Mouse (Mus musculus) layer of hippocampus, adult 2 months (tissue): ENCODE measurements at regions not wholly inside any gene's neighbourhood (a gene's known extent, or its start where the extent isn't known, plus 50 kb on each side); places are given as distances from the start of the nearest gene placed in this dataset.
"Not testable (repeated sequence)": the region's sequence is repeated elsewhere in the genome, so short reads cannot be mapped to it uniquely, and the experiment has no call there.

Source experiments
- DNase-seq, 2 experiments: peaks; one replicate each; pipeline ENCODE4 v3.0.0; 2022; ENCODE audit warnings: low spot score in 2 of 2
- H3K27ac ChIP-seq: fragments of 200-600 bp; 2 replicates; pipeline ENCODE4 v1.8.1; 2022
- H3K4me3 ChIP-seq: fragments of 200-600 bp; 2 replicates; pipeline ENCODE4 v1.8.1; 2022; ENCODE audit warnings: mild to moderate bottlenecking
- CTCF ChIP-seq: fragments of 200-600 bp; conservative IDR thresholded peaks from 2 replicates; pipeline ENCODE4 v1.8.1; 2022; ENCODE audit warnings: antibody characterized with exemption, mild to moderate bottlenecking, moderate library complexity

DNA sequence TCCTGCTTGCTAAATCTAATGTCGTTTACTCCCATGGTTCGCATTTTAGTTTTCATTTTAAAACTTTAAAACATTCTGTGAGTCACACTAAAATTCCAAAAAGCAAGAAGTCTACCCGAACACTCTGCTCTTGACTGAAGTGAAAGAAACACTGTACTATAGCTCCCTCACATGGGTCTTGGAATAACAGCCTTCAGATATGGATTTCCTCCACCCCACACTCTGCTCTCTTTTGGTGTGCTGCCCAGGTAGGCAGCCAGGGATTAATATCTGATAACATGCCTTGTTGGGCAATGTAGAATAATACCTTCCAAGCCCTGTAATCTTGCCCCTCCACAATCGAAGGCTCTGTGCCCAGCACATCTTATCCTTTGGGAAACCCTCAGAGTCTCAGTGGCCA is 104.0 kb downstream of the Rps12 start:
- peak; percentile 46 for TF ChIP-seq CTCF
- no peak overlapping the region for H3K4me3 ChIP-seq
- DNase-seq: no peak
- H3K27ac ChIP-seq: no peak overlapping the region

DNA sequence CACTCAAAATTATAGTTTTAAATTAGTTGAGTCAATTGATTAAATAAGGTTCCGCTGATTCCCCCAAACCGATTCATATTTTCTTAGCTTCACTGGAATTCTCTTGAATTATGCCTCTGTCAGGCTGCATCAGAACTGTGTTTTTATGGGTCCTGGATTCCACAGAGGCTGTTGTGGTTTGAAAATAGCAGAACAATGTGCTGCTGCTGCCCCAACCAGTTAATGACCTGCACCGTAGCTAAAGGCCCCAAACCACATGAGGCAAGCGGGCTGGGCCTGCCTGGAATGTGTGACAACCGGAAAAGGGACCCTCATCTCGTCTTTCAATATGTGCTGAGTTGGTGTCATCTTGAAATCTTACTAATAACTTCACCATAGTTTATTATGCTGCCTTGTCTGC is 111.2 kb downstream of the Rps12 start:
- Histone ChIP-seq H3K27ac (no peak overlapping the region), H3K4me3 (no peak overlapping the region)
- no peak for DNase-seq
- TF ChIP-seq CTCF: no peak

GRCm38 (mm10) chr10:23674633-23675515 is 112.2 kb downstream of the Rps12 start:
- peak; percentile 14 to 24 for DNase-seq
- no peak for TF ChIP-seq CTCF
- no peak overlapping the region for H3K27ac ChIP-seq
- H3K4me3 ChIP-seq: no peak overlapping the region

DNA sequence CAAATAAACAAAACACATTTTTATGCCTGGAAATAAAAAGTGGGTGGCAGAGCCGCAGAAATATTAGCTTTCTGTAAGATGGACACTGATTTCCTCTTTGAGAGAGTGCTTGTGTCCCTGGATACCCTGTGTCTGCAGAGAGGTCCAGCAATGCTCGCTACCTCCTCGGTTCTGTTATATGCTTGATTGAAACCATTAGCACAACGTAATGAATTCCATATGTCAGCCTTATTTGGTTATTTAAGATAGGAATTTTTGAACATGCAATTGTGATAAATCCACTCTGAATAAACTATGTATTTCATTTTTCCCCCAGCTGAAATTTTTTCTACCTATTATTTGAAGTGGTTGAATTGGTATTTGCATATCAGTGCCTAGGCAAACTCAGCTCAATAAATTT is 114.8 kb downstream of the Rps12 start:
- Histone ChIP-seq H3K27ac (no peak overlapping the region), H3K4me3 (no peak overlapping the region)
- no peak for DNase-seq
- TF ChIP-seq CTCF: no peak

- peak; percentile 77 for TF ChIP-seq CTCF
- Histone ChIP-seq H3K27ac (no peak overlapping the region), H3K4me3 (no peak overlapping the region)
- DNase-seq: peak in 1 of 2 experiments; percentile 21
Observed at GRCm38 (mm10) chr10:23671494-23671893, 115.6 kb downstream of the Rps12 start.

DNA sequence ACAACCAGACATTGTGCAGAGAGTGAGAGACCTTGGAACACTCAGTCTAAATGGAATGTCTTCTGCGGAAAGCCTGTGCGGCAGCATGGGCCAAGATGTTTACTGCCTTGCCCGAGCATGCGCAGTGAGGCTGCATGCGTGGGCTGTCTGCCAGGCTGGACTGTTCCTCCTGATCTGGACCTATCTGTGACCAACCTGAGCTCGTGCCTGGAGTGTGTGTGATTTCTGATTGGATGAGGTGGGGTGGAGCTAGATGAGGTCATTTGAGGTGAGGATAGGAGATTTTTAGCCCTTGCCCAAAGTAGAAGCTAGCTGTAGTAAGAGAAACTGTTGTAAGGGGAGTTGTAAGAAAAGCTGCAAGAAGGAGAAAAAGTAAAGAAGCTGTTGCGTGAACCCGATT is 121.2 kb downstream of the Rps12 start:
- H3K27ac ChIP-seq, DNase-seq, H3K4me3 ChIP-seq: not testable (repeated sequence)

DNA sequence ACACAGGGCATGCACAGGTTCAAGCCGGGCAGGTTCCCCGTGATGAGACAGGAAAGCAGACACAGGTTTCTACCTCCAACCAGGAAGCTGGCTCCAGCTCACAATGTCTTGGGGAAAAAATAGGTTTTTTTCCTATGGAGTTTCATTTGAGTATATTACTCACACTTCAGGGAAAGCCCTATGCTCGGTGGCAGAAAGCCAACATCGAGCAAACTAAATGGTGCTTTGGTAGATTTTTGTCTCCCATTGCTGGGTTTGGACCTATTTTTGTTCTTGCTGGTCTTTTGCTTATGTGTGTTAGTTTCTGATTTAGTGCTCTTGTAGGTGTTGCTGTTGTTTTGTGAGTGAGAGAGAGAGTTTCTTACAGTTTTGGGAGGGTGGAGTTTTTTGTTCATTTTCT is 160.9 kb downstream of the Rps12 start:
- no peak overlapping the region for H3K4me3 ChIP-seq
- no peak for DNase-seq
- no peak overlapping the region for H3K27ac ChIP-seq
- no peak for TF ChIP-seq CTCF

GRCm38 (mm10) chr10:23612030-23612429 is 175.0 kb downstream of the Rps12 start:
- DNase-seq: no peak
- no peak overlapping the region for H3K27ac ChIP-seq
- TF ChIP-seq CTCF: no peak
- no peak overlapping the region for H3K4me3 ChIP-seq

GRCm38 (mm10) chr10:23611183-23611582 is 175.9 kb downstream of the Rps12 start:
- DNase-seq: peak; percentile 48 to 72
- Histone ChIP-seq H3K27ac (no peak overlapping the region), H3K4me3 (no peak overlapping the region)
- peak; percentile 90 for TF ChIP-seq CTCF

DNA sequence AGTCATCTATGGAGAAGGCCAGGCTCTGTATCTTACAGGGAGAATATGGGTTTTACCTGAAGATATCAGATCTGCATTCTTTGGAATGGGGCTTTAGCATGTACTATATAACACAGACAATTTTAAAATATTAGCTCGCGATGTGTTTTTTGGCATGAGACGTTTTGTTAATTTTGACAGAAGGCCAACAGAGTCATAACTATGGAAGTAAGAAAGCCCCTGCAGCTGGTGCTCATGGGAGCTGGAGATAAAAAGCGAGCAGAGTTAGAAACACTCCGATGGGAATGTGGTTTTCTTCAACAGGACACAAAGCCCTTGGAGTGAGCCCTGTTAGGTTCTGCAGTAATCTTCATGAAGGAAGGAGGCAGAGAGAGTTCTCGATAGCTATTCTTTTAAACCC is 176.6 kb downstream of the Rps12 start:
- no peak for DNase-seq
- TF ChIP-seq CTCF: no peak
- no peak overlapping the region for H3K27ac ChIP-seq
- no peak overlapping the region for H3K4me3 ChIP-seq

DNA sequence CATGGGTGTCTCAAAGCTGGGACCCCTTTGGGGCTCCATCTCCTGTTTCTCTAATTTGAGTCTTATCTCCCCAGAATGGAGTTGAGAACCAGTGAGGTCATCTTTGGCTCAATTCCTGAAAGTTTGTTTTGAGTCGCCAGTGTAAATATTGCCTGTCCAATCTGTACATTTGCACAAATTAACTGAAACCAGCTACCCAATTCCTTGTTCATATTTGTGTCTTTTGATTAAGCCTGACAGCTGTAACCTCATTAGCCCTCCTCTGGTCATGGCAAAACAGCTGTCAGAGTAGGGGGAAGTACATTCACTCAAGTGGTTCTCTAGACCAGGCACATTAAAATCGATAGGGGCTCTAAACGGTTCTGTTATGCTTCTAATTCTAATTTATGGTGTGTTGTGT is 177.0 kb downstream of the Rps12 start:
- DNase-seq: no peak
- peak overlapping the region; percentile 49; the same call in 1 of the 2 replicates for H3K4me3 ChIP-seq
- no peak overlapping the region for H3K27ac ChIP-seq
- no peak for TF ChIP-seq CTCF

DNA sequence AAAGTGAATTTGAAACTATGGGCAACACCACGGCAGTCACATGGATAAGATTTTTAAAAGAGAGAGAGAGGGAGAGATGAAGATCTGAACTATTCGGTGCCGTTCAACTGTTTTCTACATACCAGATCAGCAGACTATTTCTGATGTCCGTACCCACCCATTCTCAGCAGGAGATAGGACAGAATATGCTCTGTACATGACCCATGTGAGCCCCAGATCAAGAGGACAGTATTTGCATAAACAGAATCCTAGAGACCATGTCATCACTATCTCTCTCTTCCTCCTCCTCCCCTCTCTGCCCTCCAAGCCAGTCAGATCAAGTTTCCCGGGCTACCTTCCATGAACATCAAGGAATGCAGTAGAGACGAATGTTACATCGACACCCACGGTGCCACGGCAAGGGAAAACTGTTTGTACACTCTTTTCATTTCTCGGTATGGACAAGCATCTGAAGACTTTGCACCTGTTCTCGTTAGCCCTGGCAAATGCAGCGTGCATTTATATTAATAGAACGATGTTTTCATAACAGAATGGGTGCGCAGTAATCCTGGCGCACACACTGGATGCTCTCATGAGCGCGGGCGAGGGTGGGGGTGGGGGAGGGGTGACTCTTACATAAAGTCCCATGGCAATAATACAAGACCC is 177.7 kb downstream of the Rps12 start:
- peak overlapping the region; percentile 49 for H3K4me3 ChIP-seq
- DNase-seq: peak in 1 of 2 experiments; percentile 7

DNA sequence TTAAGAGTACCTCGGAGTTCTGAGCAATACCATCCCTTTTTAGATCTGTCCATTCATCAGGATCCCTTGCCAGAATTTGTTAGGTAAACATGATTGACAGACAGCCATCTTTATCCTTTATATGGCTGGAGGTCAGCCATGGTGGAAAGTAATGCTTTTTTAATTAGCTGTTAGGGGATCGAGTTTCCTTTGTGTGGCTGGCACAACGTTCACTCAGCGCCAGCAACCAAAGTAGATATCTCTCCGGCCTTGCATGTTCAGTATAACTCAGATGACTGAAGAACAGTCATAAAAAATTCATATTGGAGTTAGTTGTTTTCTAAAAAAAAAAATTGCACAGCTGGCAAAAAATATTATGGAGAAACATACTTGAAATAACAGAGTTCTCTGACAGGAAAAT is 186.4 kb downstream of the Rps12 start:
- DNase-seq: no peak
- TF ChIP-seq CTCF: no peak
- Histone ChIP-seq H3K4me3 (no peak overlapping the region), H3K27ac (no peak overlapping the region)

More for the DNA sequence above, 177.7 kb downstream of the Rps12 start:
- peak overlapping the region; percentile 37; the same call in 1 of the 2 replicates for H3K27ac ChIP-seq
- TF ChIP-seq CTCF: no peak

- TF ChIP-seq CTCF: no peak
- H3K4me3 ChIP-seq: no peak overlapping the region
Observed at GRCm38 (mm10) chr10:23595541-23595940, 191.5 kb downstream of the Rps12 start.

More at GRCm38 (mm10) chr10:23595541-23595940, 191.5 kb downstream of the Rps12 start:
- DNase-seq: no peak
- H3K27ac ChIP-seq: no peak overlapping the region
